Mouse (Mus musculus): ENCODE data around the gene Card19. TPM values are rescaled to one million over a fixed set of nuclear protein-coding genes. Genes with fewer than 3 reads are reported as not detected.

Card19 gene
- total and polyA plus RNA-seq, 2 experiments from 2014 or later = 136 to 188 TPM

DNA sequence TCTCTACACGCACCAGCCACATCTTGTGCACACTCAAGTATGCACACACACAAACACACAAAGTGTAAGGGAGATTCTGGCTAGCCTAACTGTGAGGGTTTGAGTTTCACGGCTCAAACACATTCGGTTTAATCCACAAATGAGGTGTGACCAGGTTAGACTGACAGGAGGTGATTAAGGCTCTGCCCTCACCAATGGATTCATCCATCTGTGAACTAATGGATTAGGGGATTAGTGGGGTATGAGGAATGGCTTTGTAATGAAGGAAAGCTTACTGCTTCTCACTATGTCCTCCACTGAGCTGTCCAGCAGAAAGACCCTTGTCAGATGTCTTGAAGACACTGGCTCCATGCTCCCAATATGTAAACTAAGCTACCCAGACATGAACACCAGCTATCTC is 2.8 kb upstream of the Card19 start:
- Histone ChIP-seq H3K4me2 (ENCODE audit: low read depth, low read length) (no peak overlapping the region), H3K27ac (ENCODE audit: low read depth) (no peak overlapping the region), H3K9ac (replicated peaks; ENCODE audit: low read depth, low read length) (no peak overlapping the region), H3K27me3 (ENCODE audit: control insufficient read depth, insufficient read depth, low read length) (no peaks in the 10 kb centered on the region), H3K4me3 (ENCODE audit: low read depth, low read length) (no peak overlapping the region), H3K4me1 (ENCODE audit: control insufficient read depth, insufficient read depth) (peaks cover 20% of the 10 kb centered on the region), H3K36me3 (replicated peaks; ENCODE audit: control insufficient read depth, insufficient read depth, low read length) (no peaks in the 10 kb centered on the region), H3K9me3 (replicated peaks; ENCODE audit: control insufficient read depth, low read length) (peaks cover 4% of the 10 kb centered on the region; the same call in 1 of the 2 replicates)
- no peak for TF ChIP-seq CTCF (IDR thresholded peaks at IDR 0.05; ENCODE audit: low read depth)
- no peak for TF ChIP-seq EP300 (IDR thresholded peaks at IDR 0.05; ENCODE audit: low read depth)
- no peak for DNase-seq (ENCODE audit: low spot score)
- WGBS = 65% methylated on average over 3 of the region's 3 CpGs
- ATAC-seq (ENCODE audit: insufficient read depth, low read depth) = no peak

DNA sequence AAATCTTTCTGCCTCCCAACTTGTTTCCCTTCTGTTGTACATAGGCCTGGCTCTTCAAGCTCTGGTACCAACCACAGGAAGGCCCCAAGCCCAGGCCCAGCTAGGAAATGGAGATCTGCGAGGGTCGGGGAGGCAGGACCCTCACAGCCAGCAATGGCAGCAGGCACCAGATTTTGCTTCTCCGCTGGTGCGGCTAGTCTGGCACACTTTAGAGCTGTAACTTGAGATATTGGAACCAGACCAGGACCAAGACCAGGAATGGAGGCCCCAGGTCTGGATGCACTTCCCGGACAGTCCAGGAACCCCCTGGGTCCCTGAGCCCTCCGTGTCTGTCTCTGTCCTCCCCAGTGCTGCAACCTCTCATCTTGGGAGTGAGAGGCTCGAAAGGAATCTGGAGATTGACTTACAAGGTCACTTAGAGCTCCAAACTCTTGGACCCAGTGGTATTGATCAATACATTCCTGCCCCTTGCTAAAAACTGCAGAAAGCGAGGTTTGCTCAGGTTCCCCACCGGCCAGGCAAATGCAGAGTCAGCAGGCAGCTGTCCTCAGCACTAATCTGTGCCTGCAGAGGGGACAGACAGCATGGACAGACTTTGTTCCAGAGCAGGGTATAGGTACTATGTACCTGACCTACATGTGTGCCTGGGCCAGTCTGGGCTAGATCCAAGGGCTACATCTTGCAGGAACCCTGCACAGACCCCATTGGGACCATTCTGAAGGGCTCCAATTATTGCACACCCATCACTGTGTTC is 1.1 kb upstream of the Card19 start:
- 60% methylated on average over 9 of the region's 9 CpGs for WGBS
- Histone ChIP-seq H3K9me3 (replicated peaks; ENCODE audit: control insufficient read depth, low read length) (peaks cover 4% of the 10 kb centered on the region; the same call in 1 of the 2 replicates), H3K27me3 (ENCODE audit: control insufficient read depth, insufficient read depth, low read length) (no peaks in the 10 kb centered on the region), H3K27ac (ENCODE audit: low read depth) (peak overlapping the region; percentile 44), H3K36me3 (replicated peaks; ENCODE audit: control insufficient read depth, insufficient read depth, low read length) (no peaks in the 10 kb centered on the region), H3K4me1 (ENCODE audit: control insufficient read depth, insufficient read depth) (peaks cover 28% of the 10 kb centered on the region), H3K4me3 (ENCODE audit: low read depth, low read length) (no peak overlapping the region), H3K4me2 (ENCODE audit: low read depth, low read length) (no peak overlapping the region; the same call in 1 of the 2 replicates), H3K9ac (replicated peaks; ENCODE audit: low read depth, low read length) (no peak overlapping the region)
- ATAC-seq (ENCODE audit: insufficient read depth, low read depth) (no peak), DNase-seq (ENCODE audit: low spot score) (no peak)
- TF ChIP-seq CTCF (IDR thresholded peaks at IDR 0.05; ENCODE audit: low read depth) (no peak), EP300 (IDR thresholded peaks at IDR 0.05; ENCODE audit: low read depth) (no peak)

DNA sequence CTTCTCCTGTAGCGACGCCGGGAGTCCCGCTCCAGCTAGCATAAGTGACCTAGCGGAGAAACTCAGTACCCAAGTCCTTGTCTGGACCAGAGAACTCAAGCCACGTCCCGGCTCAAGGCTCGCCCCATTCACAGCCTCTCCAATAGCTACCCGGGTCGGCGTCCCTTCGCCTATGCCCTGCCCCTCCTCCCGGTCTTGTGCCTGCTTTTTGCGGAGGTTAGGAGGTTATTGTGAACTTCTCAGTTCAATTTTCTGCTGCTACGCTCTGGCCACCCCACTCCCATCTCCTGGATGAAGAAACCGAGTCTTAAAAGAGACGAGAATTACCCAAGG is 349 bp upstream of the Card19 start:
- peak overlapping the region; percentile 87 for H3K9ac ChIP-seq (replicated peaks; ENCODE audit: low read depth, low read length)
- H3K4me1 ChIP-seq (ENCODE audit: control insufficient read depth, insufficient read depth) = peaks cover 33% of the 10 kb centered on the region
- peak overlapping the region; percentile 77 for H3K4me3 ChIP-seq (ENCODE audit: low read depth, low read length)
- TF ChIP-seq CTCF (IDR thresholded peaks at IDR 0.05; ENCODE audit: low read depth) (no peak), EP300 (IDR thresholded peaks at IDR 0.05; ENCODE audit: low read depth) (no peak)
- H3K9me3 ChIP-seq (replicated peaks; ENCODE audit: control insufficient read depth, low read length) = peaks cover 4% of the 10 kb centered on the region; the same call in 1 of the 2 replicates
- DNase-seq (ENCODE audit: low spot score) = no peak
- 5% methylated on average over 17 of the region's 17 CpGs for whole genome bisulfite sequencing
- no peaks in the 10 kb centered on the region for H3K27me3 ChIP-seq (ENCODE audit: control insufficient read depth, insufficient read depth, low read length)
- ATAC-seq (ENCODE audit: insufficient read depth, low read depth) = peak; percentile 19; the same call in 1 of the 2 replicates
- no peaks in the 10 kb centered on the region for H3K36me3 ChIP-seq (replicated peaks; ENCODE audit: control insufficient read depth, insufficient read depth, low read length)
- peak overlapping the region; percentile 74 for H3K4me2 ChIP-seq (ENCODE audit: low read depth, low read length)
- H3K27ac ChIP-seq (ENCODE audit: low read depth) = peak overlapping the region; percentile 95

DNA sequence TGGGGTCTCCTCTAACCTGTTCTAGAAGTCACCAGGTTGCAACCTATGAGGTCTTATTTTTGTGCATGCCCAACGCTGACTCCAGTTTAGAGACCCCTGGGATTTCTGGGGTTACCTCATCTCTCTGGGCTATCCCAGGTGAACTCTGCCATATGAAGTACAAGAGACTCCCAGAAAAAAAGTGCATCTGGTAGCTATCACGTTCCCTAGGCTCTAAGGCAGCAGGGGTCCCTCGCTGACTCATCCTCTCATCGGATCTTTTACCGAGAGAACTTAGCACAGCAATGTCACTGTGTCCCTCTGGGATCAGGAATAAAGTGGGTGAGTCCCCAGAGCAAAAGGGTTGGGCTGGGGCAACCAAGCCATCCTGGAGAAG is 721 bp downstream of the Card19 start:
- H3K4me1 ChIP-seq (ENCODE audit: control insufficient read depth, insufficient read depth) = peaks cover 33% of the 10 kb centered on the region

DNA sequence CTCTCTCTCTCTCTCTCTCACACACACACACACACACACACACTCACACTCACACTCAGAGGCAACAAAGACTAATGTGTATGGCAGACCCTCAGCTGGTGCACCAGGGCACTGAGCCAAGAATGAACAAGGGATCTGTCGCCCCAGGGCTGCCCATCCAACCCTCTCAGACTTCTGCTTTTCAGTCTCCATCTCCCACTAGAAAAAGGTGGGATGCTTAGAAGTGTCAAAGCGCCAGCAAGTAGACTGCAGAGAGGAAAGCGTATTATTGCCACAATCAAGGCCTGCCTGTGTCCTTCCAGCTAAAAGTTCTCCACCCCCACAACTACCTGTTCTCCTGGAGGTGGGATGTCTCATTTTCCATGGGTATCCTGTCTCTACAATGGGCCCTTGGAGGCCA is 1.4 kb downstream of the Card19 start:
- Histone ChIP-seq H3K4me3 (ENCODE audit: low read depth, low read length) (peak overlapping the region; percentile 77), H3K9ac (replicated peaks; ENCODE audit: low read depth, low read length) (peak overlapping the region; percentile 87; the same call in 1 of the 2 replicates), H3K9me3 (replicated peaks; ENCODE audit: control insufficient read depth, low read length) (no peaks in the 10 kb centered on the region), H3K36me3 (replicated peaks; ENCODE audit: control insufficient read depth, insufficient read depth, low read length) (no peaks in the 10 kb centered on the region), H3K4me2 (ENCODE audit: low read depth, low read length) (peak overlapping the region; percentile 74), H3K27ac (ENCODE audit: low read depth) (0 out of 2 replicates have a peak overlapping the region, but pooled peaks have one; percentile 18), H3K27me3 (ENCODE audit: control insufficient read depth, insufficient read depth, low read length) (no peaks in the 10 kb centered on the region), H3K4me1 (ENCODE audit: control insufficient read depth, insufficient read depth) (peaks cover 34% of the 10 kb centered on the region)
- ATAC-seq (ENCODE audit: insufficient read depth, low read depth) = no peak
- TF ChIP-seq CTCF (IDR thresholded peaks at IDR 0.05; ENCODE audit: low read depth) (no peak), EP300 (IDR thresholded peaks at IDR 0.05; ENCODE audit: low read depth) (no peak)
- 66% methylated on average over 3 of the region's 3 CpGs for WGBS
- DNase-seq (ENCODE audit: low spot score) = no peak

More for the DNA sequence above, 721 bp downstream of the Card19 start:
- H3K9me3 ChIP-seq (replicated peaks; ENCODE audit: control insufficient read depth, low read length) = no peaks in the 10 kb centered on the region
- peak overlapping the region; percentile 95 for H3K27ac ChIP-seq (ENCODE audit: low read depth)
- no peaks in the 10 kb centered on the region for H3K36me3 ChIP-seq (replicated peaks; ENCODE audit: control insufficient read depth, insufficient read depth, low read length)
- 6% methylated on average over 5 of the region's 5 CpGs for WGBS
- TF ChIP-seq EP300 (IDR thresholded peaks at IDR 0.05; ENCODE audit: low read depth) (0 out of 2 replicates have a peak, but pooled peaks have one; percentile 13), CTCF (IDR thresholded peaks at IDR 0.05; ENCODE audit: low read depth) (no peak)
- peak overlapping the region; percentile 74 for H3K4me2 ChIP-seq (ENCODE audit: low read depth, low read length)
- H3K27me3 ChIP-seq (ENCODE audit: control insufficient read depth, insufficient read depth, low read length) = no peaks in the 10 kb centered on the region
- peak overlapping the region; percentile 87 for H3K9ac ChIP-seq (replicated peaks; ENCODE audit: low read depth, low read length)
- DNase-seq (ENCODE audit: low spot score) (no peak), ATAC-seq (ENCODE audit: insufficient read depth, low read depth) (no peak)
- H3K4me3 ChIP-seq (ENCODE audit: low read depth, low read length) = peak overlapping the region; percentile 77
